Mouse (Mus musculus): ENCODE measurements around the gene Sft2d1.
"Not testable (repeated sequence)": the region's sequence is repeated elsewhere in the genome, so short reads cannot be mapped to it uniquely, and the experiment has no call there.

Sft2d1 gene

GRCm38 (mm10) chr17:8302772-8303438, 8.0 kb upstream of the Sft2d1 start:
- no peak for DNase-seq (ENCODE audit: low spot score)

DNA sequence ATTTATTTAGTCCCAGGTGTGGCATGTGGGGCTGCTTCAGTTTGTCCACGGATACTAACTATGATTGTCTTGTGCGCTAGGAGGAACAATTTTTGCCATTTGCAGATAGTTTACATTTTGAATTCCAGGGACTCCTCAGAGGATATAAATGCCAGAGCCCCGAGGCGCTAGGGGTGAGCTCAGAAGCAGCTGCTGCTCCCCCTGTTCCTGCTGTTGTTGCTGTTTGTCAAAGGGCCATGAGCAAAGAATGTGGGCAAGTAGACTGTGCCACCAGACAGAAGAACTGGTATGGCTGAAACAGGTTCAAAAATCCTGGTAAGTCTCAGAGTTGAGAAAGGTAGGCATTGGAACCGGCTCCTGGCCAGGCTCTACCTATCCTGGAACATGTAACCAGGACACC, 7.2 kb upstream of the Sft2d1 start:
- DNase-seq (ENCODE audit: low spot score): no peak

- DNase-seq (ENCODE audit: low spot score): no peak
These were observed 5.1 kb upstream of the Sft2d1 start for GRCm38 (mm10) chr17:8305801-8306200.

- DNase-seq (ENCODE audit: low spot score): no peak
These were observed 849 bp downstream of the Sft2d1 start for GRCm38 (mm10) chr17:8311751-8312150.

- DNase-seq (ENCODE audit: low spot score): no peak
These were observed 3.1 kb downstream of the Sft2d1 start for GRCm38 (mm10) chr17:8313976-8314375.

- no peak for DNase-seq (ENCODE audit: low spot score)
These were observed 5.3 kb downstream of the Sft2d1 start for GRCm38 (mm10) chr17:8316251-8316650.

DNA sequence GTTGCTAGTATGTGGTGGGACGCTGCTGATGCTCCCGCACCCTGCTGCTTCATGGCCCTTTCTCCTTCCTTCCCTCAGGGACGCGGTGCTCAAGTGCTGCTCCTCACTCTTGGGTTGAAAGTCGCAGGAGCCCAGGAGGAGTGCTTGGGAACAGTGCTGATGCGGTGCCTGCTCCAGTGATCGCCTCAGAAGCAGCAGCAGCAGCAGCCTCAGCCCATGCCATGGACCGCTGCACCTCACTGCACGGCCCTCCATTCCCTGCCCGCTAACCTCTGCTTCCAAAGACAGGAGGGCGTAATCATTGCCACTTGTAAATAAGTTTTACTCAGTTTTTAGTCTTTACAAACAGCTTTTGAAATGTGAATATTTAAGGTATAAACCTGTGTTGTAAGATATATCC, 16.0 kb downstream of the Sft2d1 start:
- DNase-seq (ENCODE audit: low spot score): not testable (repeated sequence)

- DNase-seq (ENCODE audit: low spot score): no peak
These were observed 17.7 kb downstream of the Sft2d1 start for GRCm38 (mm10) chr17:8328511-8329174.

DNA sequence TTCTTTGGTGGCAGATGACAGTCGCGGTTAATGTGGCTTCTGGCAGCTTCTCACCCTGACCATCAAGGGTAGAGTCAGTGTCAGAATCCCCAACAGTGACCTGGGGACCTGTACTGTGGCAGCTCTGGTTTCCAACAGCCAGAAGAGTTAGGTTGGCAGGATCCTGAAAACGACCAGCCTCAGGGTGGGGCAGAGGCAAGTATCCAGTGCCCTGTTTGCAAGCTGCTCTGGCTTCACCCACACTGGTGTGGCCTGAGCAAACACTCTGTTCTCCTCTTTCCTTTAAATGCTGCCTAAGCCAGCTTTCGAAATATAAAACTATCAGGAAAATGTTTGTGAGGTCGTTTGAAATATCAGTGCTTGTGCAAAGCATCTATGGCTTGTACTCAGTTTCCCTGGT, 19.7 kb downstream of the Sft2d1 start:
- no peak for DNase-seq (ENCODE audit: low spot score)

GRCm38 (mm10) chr17:8337159-8337558, 26.3 kb downstream of the Sft2d1 start, which contains the start of gene Prr18:
Gene Prr18, plus strand, starts transcription at chr17:8337459.
- DNase-seq (ENCODE audit: low spot score): not testable (repeated sequence)

- no peak for DNase-seq (ENCODE audit: low spot score)
These were observed 28.9 kb downstream of the Sft2d1 start for GRCm38 (mm10) chr17:8339666-8340374.

DNA sequence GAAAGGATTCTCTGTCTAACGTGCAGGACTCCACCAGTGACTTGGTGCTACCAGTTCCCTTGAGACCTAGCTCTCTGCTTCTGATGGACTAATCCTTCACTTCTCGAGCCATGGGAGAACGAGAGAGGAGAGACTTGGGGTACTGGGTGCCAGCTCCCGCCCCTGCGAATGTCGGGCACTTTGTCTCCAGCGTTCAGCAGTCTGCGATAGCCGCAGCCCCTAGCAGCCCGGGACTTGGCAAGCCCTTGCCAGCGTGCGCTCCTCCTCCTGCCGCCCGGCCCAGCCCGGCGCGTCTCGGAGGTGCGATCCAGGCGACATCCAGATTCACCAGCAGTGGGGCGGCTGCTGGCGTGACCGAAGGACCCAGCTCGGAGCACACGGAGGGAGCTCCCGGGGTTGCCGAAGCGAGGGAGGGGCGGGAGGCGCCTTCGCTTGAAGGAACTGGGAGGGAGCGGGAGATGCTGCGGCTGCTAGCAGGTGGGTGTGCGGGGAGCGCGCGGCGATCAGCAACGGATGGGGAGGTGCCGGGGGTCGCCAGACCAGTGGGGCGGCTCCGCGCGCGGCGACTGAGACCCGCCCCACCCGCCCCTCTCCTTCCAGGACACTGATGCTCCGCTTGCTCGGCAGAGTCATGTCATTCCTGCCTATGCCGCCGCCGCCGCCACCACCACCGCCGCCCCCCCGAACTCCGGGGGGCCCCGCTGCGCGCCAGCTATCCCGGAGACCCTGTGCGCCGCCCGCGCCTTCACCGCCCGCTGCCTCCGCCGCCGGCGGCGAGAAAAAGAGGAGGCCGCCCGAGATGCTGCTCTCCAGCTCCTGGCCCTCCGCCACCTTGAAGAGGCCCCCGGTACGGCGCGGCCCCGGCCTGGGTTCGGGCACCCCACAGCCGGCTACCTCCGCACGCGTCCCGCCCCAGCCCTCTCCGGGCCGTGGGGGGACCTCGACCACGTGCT, 29.8 kb downstream of the Sft2d1 start:
- no peak for DNase-seq (ENCODE audit: low spot score)

GRCm38 (mm10) chr17:8341360-8341963, 30.6 kb downstream of the Sft2d1 start:
- DNase-seq (ENCODE audit: low spot score): no peak

GRCm38 (mm10) chr17:8342706-8343105, 31.8 kb downstream of the Sft2d1 start:
- DNase-seq (ENCODE audit: low spot score): no peak

DNA sequence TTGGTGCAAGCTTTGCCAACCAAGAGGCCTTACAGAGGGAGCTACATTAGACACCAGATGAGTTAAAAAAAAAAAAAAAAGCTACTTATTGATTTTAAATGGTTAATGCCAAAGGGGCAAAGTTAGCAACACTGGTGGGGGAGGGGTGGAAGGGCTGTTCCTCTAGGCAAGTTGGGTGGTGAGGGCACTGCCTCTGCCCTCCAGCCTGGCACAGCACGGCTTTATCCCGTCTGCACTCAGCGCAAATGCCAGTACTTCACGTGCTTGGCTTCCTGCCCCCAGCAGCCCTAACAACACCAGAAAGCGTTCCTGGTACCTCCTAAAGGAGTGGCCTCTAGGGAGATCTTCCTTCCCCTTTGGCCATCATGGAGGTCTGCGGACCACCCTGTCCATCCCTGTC, 32.5 kb downstream of the Sft2d1 start:
- DNase-seq (ENCODE audit: low spot score): no peak

DNA sequence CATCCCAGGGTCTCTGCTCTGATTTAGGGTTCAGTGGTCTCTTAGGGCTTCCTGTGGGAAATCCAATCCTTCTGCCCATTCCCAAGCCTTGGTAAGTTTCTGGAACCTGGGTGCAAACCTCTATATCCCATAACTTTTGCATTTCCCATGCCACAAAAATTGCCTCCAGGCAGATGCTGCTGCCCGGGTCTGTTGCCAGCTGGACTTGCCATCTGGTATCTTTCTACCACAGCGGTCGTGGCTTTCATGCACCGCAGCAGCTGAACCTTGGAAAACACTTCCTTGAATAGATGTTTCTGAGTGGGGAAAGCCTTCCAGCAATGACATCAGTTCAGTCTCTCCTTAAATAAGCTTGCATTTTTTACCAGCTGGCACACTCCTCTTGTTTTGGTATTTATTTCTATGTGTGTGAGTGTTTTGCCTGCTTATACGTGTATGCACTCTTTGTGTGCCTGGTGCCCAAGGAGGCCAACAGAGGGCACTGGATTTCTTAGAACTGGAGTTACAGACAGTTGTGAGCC, 36.9 kb downstream of the Sft2d1 start:
- DNase-seq (ENCODE audit: low spot score): no peak

DNA sequence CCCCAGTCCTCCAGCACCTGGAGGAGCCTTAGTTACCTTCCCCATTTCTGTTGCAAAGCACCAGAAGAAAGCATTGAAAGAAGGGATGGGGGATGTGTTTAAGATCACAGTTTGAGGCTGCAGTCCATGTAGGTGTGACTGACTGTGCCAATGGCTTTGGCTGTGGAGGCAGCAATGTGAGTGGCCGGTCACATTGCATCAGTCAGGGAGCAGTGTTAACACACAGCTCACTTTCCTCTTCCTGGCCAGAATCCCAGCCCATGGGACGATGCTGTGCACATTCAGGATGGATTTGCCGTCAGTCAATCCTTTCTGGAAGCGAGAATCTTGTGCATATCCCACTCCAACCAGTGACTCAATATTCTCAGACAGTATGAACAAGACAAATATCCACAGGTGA, 38.0 kb downstream of the Sft2d1 start:
- no peak for DNase-seq (ENCODE audit: low spot score)

GRCm38 (mm10) chr17:8351088-8351487, 40.2 kb downstream of the Sft2d1 start:
- DNase-seq (ENCODE audit: low spot score): no peak

GRCm38 (mm10) chr17:8355692-8356091, 44.8 kb downstream of the Sft2d1 start, which contains the start of gene T2:
Gene T2, plus strand, starts transcription at chr17:8355992.
- DNase-seq (ENCODE audit: low spot score): no peak

- DNase-seq (ENCODE audit: low spot score): no peak
These were observed 46.6 kb downstream of the Sft2d1 start for GRCm38 (mm10) chr17:8357498-8357897.

DNA sequence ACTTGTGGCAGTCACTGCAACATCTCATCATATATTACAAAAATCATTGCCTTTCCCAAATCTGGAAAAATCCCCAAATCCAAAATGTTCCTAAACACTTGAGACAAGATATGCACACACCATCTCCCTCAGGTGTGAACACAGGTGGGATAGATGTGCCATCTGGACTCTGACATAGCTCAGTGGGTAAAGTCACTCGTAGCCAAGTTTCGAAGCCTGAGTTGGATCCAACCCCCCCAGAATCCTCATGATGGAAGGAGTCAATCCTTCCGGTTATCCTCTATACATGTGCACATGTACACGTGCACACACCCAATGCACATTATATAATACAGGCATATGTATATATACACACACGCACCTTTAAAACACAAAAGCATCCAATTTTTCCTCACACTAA, 50.0 kb downstream of the Sft2d1 start:
- DNase-seq (ENCODE audit: low spot score): no peak

Measured in ovary, postnatal 10 days (tissue).